Mouse (Mus musculus) testis, adult 10 weeks (tissue): ENCODE results near the gene Olfr312. TPM values are rescaled to one million over a fixed set of nuclear protein-coding genes. Genes with fewer than 3 reads are reported as not detected.

Source experiments
- polyA plus RNA-seq: library from polyadenylated mRNA; stranded (reverse); fragments of 350-450 nt; fragmentation: Illumina TruSeq; extraction: RNeasy Lipid Tissue Mini Kit (QIAGEN cat#74804); gene quantifications from one replicate; pipeline ENCODE4 v1.2.3, GENCODE M21; 2014; ENCODE audit warnings: low read depth, low replicate concordance

The Olfr312 gene
- polyA plus RNA-seq: 0.06 TPM

DNA sequence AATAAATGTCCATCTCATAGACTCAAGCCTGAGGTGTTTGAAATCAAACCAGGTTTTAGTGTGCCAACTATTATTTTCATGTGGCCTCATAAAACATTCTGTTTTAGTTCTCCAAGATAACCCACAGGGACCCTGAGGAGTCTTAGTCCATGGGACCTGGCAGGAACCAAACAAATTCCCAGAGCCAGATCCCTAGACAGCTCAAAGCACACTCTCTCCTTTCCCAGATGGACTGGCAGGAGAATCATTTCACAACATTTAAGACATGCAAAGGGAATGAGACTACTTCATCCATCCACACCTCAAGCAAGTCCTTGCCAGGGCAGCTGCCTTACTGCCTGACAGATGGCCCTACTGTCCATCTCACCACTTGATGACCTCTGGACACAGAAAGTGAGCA lies at the start of gene Olfr312:
TSS of gene Olfr312 (plus strand) at position 301 of the 400 bp plus-strand sequence.

GRCm38 (mm10) chr11:58782480-58783089 lies 46.5 kb upstream of the Olfr312 start, which contains the start of gene Olfr314:
TSS of gene Olfr314 (plus strand) at chr11:58782952.

DNA sequence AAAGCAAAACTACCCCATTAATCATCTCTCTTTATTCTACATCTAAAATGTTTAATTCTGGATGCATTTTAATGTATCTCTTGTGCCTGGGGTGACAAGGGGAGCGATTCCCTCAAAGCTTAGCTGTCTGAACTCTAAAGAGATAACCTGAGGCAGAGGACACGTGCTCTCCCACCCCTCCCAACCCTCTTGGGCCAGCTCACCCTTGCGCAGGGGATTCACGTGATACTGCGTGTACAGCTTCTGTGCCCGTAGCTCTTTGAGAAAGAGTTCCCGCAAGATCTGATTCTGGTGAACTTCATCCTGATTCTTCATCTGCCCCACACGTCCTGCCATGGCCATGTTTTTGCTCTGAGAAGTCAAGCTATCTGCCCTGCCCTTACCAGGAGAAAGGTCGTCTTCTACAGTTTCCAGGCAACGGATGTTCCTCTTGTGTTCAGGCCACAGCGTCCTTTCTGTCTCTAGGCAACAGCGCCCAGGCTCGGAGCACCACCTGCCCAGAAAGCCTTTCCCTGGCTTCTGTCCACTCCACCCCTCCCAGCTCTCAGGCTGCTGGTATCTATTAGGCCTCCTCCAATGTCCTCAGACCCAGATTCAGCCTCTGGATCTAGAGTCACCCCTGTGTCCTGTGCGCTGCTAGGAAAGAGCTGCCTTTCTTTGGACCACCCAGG lies 27.3 kb upstream of the Olfr312 start, which contains the start of gene Fam183b:
TSS of gene Fam183b (minus strand) at position 403 of the 671 bp plus-strand sequence.

GRCm38 (mm10) chr11:58814700-58815099 lies 14.3 kb upstream of the Olfr312 start, which contains the start of gene Olfr313:
TSS of gene Olfr313 (plus strand) at chr11:58815000.

GRCm38 (mm10) chr11:58838951-58839350 lies 9.9 kb downstream of the Olfr312 start, which contains the start of gene Olfr311:
TSS of gene Olfr311 (plus strand) at chr11:58839251.

DNA sequence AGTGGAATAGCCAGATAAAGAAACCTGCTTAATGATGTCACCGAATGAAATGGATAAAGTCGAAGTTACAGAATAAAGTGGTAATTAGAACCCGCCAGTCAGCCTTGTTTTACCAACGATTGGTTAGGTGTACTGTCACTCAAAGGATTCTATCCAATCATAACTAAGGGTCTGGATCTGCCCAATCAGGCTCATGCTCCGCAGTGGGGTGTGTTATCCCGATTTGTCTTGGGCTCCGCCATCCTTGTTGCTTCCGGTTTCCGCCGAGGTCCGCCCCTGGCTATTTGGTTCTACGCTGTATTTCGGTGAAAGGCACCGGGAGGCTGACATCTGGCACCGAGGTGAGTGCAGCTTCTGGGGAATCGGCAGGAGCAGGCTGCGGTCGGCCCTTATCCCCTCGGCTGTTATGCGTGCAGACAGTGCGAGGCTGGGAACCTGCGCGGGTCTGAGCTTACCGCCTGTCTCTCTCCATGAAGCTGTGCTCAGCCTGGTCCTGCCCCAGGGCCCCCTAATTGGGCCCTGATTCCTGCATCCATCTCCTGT lies 18.0 kb downstream of the Olfr312 start, which contains the start of gene Gm12258:
TSS of gene Gm12258 (plus strand) at position 240 of the 543 bp plus-strand sequence.

DNA sequence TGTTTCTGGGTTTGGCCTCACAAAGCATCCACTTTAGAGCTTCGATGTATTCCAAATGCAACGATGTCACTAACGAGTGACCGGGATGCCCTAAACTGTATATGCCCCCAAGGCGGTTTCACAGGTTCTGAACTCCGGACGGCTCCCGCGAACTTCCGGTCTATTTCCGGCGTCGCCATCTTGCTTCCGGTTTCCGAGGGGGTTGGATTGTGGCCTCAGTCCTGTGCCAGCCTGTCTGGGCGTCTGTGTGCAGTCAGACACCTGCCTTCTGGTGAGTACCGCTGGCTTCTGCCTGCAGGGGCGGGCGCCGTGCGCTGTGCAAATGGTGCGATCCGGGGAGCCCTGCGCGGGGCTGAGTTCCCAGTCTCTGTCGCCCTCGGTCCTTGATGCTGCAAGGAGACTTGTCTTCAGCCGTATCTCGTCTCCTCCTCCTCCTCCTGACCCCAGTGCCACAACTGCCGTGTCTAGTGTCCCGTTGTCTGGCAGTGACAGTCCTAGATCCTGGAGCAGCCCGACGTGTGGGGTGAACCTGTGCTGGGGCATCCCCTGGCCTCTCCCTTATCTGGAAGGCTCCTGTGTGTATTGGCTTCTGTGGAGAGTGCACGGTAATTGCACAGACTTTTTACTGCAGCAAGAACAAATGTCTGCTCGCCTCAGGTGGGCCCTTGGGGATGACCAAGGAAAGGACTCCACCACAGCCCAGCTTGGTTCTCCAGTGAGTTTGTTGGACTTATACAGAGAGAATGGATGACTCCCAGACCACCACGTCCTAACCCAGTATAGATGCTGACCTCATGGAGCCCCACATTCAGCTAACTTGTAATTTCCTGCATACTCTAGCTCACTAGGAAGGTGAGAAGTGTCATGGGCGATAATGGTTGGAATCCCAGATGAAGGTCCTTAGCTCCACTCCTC lies 38.3 kb downstream of the Olfr312 start, which contains the start of gene 2810021J22Rik:
TSS of gene 2810021J22Rik (plus strand) at position 178 of the 915 bp plus-strand sequence.

Other genes starting within 250 kb of the Olfr312 start
- not detected for gene Olfr324, start 234.1 kb upstream of the Olfr312 start, polyA plus RNA-seq
- 0.35 TPM for gene 2210407C18Rik, start 213.2 kb upstream of the Olfr312 start, polyA plus RNA-seq
- 0.49 TPM for gene Olfr323, start 198.7 kb upstream of the Olfr312 start, polyA plus RNA-seq
- gene Trim58, start 188.8 kb upstream of the Olfr312 start, polyA plus RNA-seq: not detected
- gene Olfr322, start 170.5 kb upstream of the Olfr312 start, polyA plus RNA-seq: not detected
- not detected for gene Olfr320, start 148.1 kb upstream of the Olfr312 start, polyA plus RNA-seq
- gene Olfr319, start 130.1 kb upstream of the Olfr312 start, polyA plus RNA-seq: not detected
- not detected for gene Olfr318, start 105.2 kb upstream of the Olfr312 start, polyA plus RNA-seq
- 0.21 TPM for gene Olfr317, start 90.0 kb upstream of the Olfr312 start, polyA plus RNA-seq
- gene Olfr316, start 76.5 kb upstream of the Olfr312 start, polyA plus RNA-seq: 1.7 TPM
- not detected for gene Olfr315, start 56.0 kb upstream of the Olfr312 start, polyA plus RNA-seq
- not detected for gene Olfr314, start 46.3 kb upstream of the Olfr312 start, polyA plus RNA-seq
- gene Fam183b, start 27.3 kb upstream of the Olfr312 start, polyA plus RNA-seq: 197 TPM
- not detected for gene Olfr313, start 14.2 kb upstream of the Olfr312 start, polyA plus RNA-seq
- gene Olfr311, start 10.0 kb downstream of the Olfr312 start, polyA plus RNA-seq: not detected
- gene Gm12258, start 17.9 kb downstream of the Olfr312 start, polyA plus RNA-seq: 3.4 TPM
- gene 2810021J22Rik, start 38.0 kb downstream of the Olfr312 start, polyA plus RNA-seq: 7.0 TPM
- 121 TPM for gene Zfp39, start 75.0 kb downstream of the Olfr312 start, polyA plus RNA-seq
- gene Btnl10, start 88.7 kb downstream of the Olfr312 start, polyA plus RNA-seq: 11.0 TPM
- 20.1 TPM for gene Rnf187, start 109.7 kb downstream of the Olfr312 start, polyA plus RNA-seq
- not detected for gene Hist3h2ba, start 119.7 kb downstream of the Olfr312 start, polyA plus RNA-seq
- 8.3 TPM for gene Hist3h2a, start 125.4 kb downstream of the Olfr312 start, polyA plus RNA-seq
- gene Trim17, start 125.4 kb downstream of the Olfr312 start, polyA plus RNA-seq: 32.5 TPM
- 6.4 TPM for gene Trim11, start 148.9 kb downstream of the Olfr312 start, polyA plus RNA-seq